Mouse (Mus musculus): ENCODE data around the gene Ddx58. TPM values are rescaled to one million over a fixed set of nuclear protein-coding genes. Genes with fewer than 3 reads are reported as not detected.

Gene Ddx58
- polyA plus RNA-seq (2016; fragmentation: Nextera tagmentation; extraction: Ambion mirVana) = 2.5 and 3.0 TPM in 2 replicates

DNA sequence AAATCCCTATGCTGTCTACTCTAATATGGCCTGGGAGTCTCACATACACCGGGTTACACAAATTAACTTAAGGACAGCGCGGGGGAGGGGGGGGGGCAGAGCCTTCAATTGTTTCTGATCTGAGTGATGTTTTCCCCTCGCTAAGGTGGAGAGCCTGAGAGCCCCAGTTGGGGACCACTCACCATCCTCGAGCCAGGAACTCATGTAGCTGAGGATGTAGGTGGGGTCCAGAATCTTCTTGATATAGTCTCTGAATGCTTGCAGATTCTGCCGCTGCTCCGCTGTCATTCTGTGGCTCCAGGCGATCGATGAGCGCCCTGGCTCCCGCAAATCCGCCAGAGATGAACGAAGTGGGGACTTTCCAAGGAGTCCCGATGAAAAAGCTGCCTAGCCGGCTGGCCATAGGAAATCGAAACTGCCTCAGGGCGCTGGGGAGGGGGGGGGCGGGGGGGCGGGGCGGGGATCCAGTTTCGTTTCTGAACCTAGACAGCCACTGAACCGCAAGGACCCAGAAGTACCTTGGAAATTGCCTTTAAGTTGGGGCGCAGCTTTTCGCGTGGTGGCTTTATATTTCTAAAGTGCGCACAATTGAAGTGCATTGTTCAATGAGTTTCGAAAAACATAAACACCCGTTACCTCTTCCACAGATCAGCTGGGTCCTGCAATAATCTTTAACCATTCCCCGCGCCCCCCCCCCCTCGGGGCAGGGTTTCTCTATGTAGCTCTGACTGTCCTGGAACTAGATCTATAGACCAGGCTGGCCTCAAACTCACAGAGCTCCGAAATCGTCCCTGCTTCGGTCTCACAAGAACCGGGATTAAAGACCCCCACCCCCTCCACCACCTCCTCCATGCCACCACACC, at the start of gene Ddx58:
TSS of gene Ddx58 (minus strand) at position 420 of the 863 bp plus-strand sequence.
- H3K9me3 ChIP-seq = no peaks in the 10 kb centered on the region
- H3K36me3 ChIP-seq (replicated peaks) = no peaks in the 10 kb centered on the region
- WGBS = 3% methylated on average over 32 of the region's 35 CpGs
- H3K27ac ChIP-seq = peak within 1 kb of the TSS; percentile 70
- peaks cover 21% of the 10 kb centered on the region for H3K4me1 ChIP-seq
- H3K4me3 ChIP-seq = peak within 1 kb of the TSS; percentile 61
- 0 out of 2 replicates have a peak, but pooled peaks cover 4% of the 10 kb centered on the region for H3K27me3 ChIP-seq (ENCODE audit: poor library complexity, severe bottlenecking)
- DNase-seq (ENCODE audit: extremely low spot score, low spot score) = peak; percentile 52

DNA sequence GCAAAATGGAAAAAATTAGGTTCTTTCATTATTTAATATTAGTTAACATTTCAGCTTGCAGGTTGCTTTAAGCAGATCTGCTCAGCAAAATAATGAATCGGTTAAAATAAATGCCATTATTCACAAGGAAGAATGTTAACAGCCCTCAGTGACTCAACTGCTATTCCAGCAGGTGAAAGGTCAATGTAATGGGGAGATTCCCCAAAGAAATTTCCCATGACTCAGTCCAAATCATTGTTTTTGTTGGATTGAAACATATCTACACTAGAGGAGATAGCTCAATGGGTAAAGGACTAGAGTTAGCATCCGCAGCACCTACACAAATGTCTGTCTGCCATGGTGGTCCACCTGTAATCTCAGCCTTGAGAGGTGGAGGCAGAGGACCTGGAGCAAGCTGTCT, 49.4 kb upstream of the Ddx58 start:
- H3K4me1 ChIP-seq = no peaks in the 10 kb centered on the region
- no peak overlapping the region for H3K4me3 ChIP-seq
- H3K27me3 ChIP-seq (ENCODE audit: poor library complexity, severe bottlenecking) = no peaks in the 10 kb centered on the region
- 88% methylated on average over 2 of the region's 2 CpGs for WGBS
- H3K27ac ChIP-seq = no peak overlapping the region
- peaks cover 16% of the 10 kb centered on the region; the same call in 1 of the 2 replicates for H3K9me3 ChIP-seq
- H3K36me3 ChIP-seq (replicated peaks) = no peaks in the 10 kb centered on the region
- DNase-seq (ENCODE audit: extremely low spot score, low spot score) = no peak

DNA sequence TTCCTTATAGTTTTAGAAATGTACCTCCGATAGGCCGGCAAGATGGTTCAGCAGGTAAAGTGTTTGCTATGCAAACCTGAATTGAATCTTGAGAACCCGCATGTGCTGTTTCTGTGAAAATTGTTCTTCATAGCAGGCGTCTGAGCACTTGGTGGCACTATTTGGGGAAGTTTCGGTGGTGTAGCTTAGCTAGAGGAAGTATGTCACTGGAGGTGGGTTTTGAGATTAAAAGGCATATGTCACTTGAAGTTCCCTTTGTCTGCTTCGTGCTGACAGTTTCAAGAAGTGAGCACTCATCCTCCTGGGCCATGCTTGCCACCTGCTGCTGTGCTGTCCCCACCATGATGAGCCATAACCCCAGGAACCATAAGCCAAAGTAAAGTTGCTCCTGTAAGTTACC, 47.8 kb upstream of the Ddx58 start:
- DNase-seq (ENCODE audit: extremely low spot score, low spot score) = no peak
- WGBS = 82% methylated on average over 6 of the region's 6 CpGs

DNA sequence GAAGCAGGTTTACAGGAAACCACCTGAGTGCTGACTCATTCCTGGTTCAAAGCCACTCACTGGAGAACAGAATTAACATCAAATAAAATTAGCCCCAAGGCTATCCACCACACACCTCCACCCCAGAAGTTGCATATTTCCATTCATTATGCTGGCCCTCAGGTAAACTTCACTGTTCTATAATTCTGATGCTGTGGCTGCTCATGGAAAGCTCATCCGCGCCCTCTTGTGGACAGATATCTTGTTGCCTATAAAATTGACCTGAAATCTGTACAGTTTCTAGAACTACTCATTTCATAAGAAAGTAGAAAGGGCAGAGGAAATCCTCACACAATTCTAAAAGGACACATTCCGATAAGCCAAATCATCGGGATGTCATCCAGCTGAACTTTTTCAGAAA, 46.0 kb upstream of the Ddx58 start:
- DNase-seq (ENCODE audit: extremely low spot score, low spot score) = peak; percentile 40
- WGBS = 27% methylated on average over 4 of the region's 4 CpGs
- Histone ChIP-seq H3K4me1 (no peaks in the 10 kb centered on the region), H3K4me3 (no peak overlapping the region), H3K9me3 (peaks cover 1% of the 10 kb centered on the region; the same call in 1 of the 2 replicates), H3K27ac (no peak overlapping the region), H3K36me3 (replicated peaks) (no peaks in the 10 kb centered on the region), H3K27me3 (ENCODE audit: poor library complexity, severe bottlenecking) (no peaks in the 10 kb centered on the region)

More for the DNA sequence above, 47.8 kb upstream of the Ddx58 start:
- Histone ChIP-seq H3K9me3 (peaks cover 13% of the 10 kb centered on the region; the same call in 1 of the 2 replicates), H3K36me3 (replicated peaks) (no peaks in the 10 kb centered on the region), H3K27me3 (ENCODE audit: poor library complexity, severe bottlenecking) (no peaks in the 10 kb centered on the region), H3K4me3 (no peak overlapping the region), H3K4me1 (no peaks in the 10 kb centered on the region), H3K27ac (no peak overlapping the region)

DNA sequence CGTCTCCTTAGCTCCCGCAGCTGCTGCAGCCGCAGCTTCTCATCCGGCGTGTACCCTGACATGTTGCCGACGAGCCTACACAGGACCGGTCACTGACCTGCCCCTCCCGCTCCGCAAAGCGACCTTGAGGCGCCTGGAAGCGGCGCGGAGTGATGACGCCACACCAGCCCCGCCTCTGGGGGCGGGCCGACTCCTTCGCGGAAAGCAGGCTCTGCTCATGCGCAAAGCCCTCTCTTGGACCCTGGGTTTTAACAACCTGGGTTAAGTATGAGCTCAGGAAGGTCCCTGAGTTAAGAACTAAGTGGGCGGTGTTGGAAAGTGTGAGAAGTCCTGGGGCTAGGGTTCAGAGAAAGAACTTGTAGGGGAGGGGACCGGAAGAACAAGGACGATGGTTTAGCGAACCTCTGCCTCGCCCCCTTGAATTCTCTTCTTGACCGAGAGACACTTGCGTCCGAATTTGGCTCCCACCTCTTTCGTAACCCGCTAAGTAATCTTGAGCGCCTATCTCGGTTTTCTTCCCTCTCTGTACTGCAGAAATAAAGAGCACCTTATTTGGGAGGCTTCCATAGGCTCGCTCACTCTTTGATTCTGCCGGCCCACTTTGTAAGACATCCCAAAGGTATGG, 39.8 kb upstream of the Ddx58 start, which contains the start of gene Ndufb6:
TSS of gene Ndufb6 (minus strand) at position 146 of the 625 bp plus-strand sequence.
- H3K4me3 ChIP-seq = peak within 1 kb of the TSS; percentile 95
- WGBS = under 1% methylated on average over 36 of the region's 36 CpGs
- peak; percentile 96 for DNase-seq (ENCODE audit: extremely low spot score, low spot score)
- H3K9me3 ChIP-seq = no peaks in the 10 kb centered on the region
- peak within 1 kb of the TSS; percentile 87 for H3K27ac ChIP-seq
- H3K27me3 ChIP-seq (ENCODE audit: poor library complexity, severe bottlenecking) = no peaks in the 10 kb centered on the region
- H3K4me1 ChIP-seq = peaks cover 21% of the 10 kb centered on the region
- peaks cover 20% of the 10 kb centered on the region for H3K36me3 ChIP-seq (replicated peaks)

DNA sequence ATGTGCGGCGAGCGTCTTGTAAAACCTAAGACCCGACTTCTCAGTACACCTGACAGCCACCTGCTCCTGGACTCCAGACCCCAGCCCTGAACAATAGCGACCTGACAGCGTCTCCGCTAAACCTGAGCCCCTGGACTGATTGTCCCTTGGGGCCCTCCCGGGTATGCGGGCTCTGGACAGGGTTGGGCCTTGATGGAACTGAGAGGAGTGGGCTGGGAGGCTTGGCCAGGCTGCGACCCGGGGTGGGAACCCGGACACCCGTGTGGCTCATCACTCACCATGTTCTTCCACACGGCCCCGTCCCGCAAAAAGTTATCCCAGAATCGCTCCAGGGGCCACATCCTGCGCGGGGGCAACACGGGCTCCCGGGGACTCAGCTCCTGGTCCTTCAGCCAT, 39.2 kb upstream of the Ddx58 start:
- Histone ChIP-seq H3K27ac (peak overlapping the region; percentile 87), H3K4me3 (peak overlapping the region; percentile 95), H3K4me1 (peaks cover 21% of the 10 kb centered on the region), H3K27me3 (ENCODE audit: poor library complexity, severe bottlenecking) (no peaks in the 10 kb centered on the region), H3K36me3 (replicated peaks) (peaks cover 23% of the 10 kb centered on the region), H3K9me3 (no peaks in the 10 kb centered on the region)
- DNase-seq (ENCODE audit: extremely low spot score, low spot score) = no peak
- WGBS = 0% methylated on average over 21 of the region's 21 CpGs

DNA sequence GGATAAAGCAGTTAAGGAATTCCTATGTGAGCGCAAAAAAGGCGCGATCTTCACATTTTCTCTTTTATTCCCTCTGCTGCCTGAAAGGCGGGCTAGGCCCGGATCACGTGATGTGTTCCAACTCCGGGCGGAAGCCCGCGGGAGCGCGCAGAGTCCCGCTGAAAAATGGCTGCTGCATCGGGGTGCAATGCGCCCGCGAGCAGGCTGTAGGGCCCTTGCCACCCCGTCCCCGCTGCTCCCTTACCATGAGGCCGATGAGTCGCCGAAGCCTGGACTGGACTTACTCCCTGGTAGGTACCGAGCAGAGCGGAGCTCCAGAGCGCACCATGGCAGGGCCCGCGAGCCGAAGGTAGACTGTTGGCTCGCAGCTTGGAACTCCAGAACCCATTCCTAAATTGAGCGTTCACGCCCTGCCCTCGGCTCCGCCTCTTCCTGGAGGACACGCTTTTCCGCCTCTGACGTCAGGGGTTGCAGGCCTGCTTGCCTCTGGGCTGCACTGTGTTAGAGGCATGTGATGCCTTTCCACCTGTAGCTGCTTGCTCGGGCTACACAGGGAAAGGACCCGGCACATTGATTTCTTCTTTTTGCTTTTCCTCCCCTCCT, 29.9 kb upstream of the Ddx58 start, which contains the start of the genes Smim27 and Topors:
TSS of gene Smim27 (plus strand) at position 150 of the 603 bp plus-strand sequence.
TSS of gene Topors (minus strand) at position 421 of the 603 bp plus-strand sequence.
- no peaks in the 10 kb centered on the region for H3K27me3 ChIP-seq (ENCODE audit: poor library complexity, severe bottlenecking)
- H3K27ac ChIP-seq = peak within 1 kb of the TSS; percentile 97
- peak within 1 kb of the TSS; percentile 76 for H3K4me3 ChIP-seq
- H3K4me1 ChIP-seq = peaks cover 35% of the 10 kb centered on the region
- WGBS = under 1% methylated on average over 38 of the region's 38 CpGs
- no peaks in the 10 kb centered on the region for H3K9me3 ChIP-seq
- peaks cover 59% of the 10 kb centered on the region for H3K36me3 ChIP-seq (replicated peaks)
- DNase-seq (ENCODE audit: extremely low spot score, low spot score) = peak; percentile 98

DNA sequence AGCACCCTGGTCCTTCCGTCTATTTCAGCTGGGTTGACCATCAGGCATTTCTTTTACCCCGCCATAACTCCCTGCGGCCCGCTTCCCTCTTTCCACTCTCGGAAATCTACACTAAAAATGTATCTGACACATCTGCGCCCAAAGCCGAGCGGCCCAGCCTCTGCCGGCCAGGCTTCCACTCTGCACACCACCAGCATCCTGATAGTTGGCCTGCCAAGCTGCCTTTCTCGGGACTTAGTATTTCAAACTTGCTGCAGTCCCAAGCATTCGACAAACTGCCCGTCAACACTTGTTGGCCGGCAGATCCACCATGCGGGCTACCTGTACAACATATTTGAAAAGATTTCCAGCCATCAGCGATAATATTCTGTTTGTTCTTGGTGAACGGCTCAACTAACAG, 29.2 kb upstream of the Ddx58 start:
- peaks cover 61% of the 10 kb centered on the region for H3K36me3 ChIP-seq (replicated peaks)
- H3K27ac ChIP-seq = peak overlapping the region; percentile 97
- under 1% methylated on average over 16 of the region's 16 CpGs for WGBS
- peak overlapping the region; percentile 76 for H3K4me3 ChIP-seq
- no peaks in the 10 kb centered on the region for H3K9me3 ChIP-seq
- peaks cover 35% of the 10 kb centered on the region for H3K4me1 ChIP-seq
- H3K27me3 ChIP-seq (ENCODE audit: poor library complexity, severe bottlenecking) = no peaks in the 10 kb centered on the region
- DNase-seq (ENCODE audit: extremely low spot score, low spot score) = no peak

DNA sequence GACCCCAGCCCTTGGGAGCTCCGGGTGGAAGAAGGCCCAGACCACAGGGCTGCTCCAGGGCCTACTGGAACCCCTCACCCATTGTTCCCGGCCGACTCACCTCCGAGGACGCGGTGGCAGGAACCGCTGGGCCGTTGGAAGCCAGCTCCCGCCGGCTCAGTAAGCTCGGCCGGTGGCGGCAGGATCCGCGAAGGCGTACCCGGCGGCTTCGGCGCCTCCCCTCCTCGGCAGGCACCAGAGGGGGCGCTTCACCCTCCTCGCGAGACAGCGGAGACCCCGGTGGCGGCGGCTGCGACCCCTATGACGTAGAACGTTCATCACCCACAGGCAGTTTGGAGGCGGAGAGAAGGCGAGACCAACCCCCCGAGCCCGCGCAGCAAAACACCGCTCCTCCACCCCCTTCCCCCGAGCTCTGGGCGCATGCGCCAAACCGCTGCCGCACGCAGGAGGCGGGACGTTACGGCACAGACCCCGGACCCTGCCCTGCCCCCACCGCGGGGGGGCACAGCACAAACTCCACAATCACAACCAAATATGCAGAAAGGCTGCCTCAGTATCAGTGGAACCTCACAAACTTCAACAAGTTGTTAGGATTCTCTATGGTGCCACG, 28.7 kb upstream of the Ddx58 start:
- DNase-seq (ENCODE audit: extremely low spot score, low spot score) = peak; percentile 95
- under 1% methylated on average over 50 of the region's 50 CpGs for WGBS
- H3K4me3 ChIP-seq = peak overlapping the region; percentile 76
- peaks cover 35% of the 10 kb centered on the region for H3K4me1 ChIP-seq
- no peaks in the 10 kb centered on the region for H3K27me3 ChIP-seq (ENCODE audit: poor library complexity, severe bottlenecking)
- peaks cover 61% of the 10 kb centered on the region for H3K36me3 ChIP-seq (replicated peaks)
- peak overlapping the region; percentile 97 for H3K27ac ChIP-seq
- H3K9me3 ChIP-seq = no peaks in the 10 kb centered on the region

DNA sequence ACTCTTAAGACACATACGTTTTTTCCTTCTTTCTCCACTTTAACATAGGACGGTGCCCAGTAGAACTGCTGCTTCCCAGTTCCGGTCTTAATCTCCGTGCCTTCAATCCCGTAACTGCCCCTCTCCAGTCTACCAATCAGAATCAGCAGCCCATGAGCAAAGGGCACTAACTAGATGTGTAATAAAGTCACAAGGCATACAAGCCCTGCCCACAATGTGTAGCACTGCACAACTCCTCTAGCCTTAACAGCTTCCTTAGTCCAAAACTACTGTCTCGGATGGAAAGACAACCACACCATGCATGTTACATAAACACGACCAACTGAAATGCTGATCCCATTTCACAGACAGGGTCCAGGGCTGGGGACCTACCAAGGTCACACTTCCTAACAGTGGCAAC, 28.1 kb upstream of the Ddx58 start:
- WGBS = 75% methylated on average over 7 of the region's 7 CpGs
- Histone ChIP-seq H3K4me3 (peak overlapping the region; percentile 76), H3K9me3 (no peaks in the 10 kb centered on the region), H3K36me3 (replicated peaks) (peaks cover 66% of the 10 kb centered on the region), H3K4me1 (peaks cover 35% of the 10 kb centered on the region), H3K27ac (peak overlapping the region; percentile 97), H3K27me3 (ENCODE audit: poor library complexity, severe bottlenecking) (no peaks in the 10 kb centered on the region)
- DNase-seq (ENCODE audit: extremely low spot score, low spot score) = no peak

DNA sequence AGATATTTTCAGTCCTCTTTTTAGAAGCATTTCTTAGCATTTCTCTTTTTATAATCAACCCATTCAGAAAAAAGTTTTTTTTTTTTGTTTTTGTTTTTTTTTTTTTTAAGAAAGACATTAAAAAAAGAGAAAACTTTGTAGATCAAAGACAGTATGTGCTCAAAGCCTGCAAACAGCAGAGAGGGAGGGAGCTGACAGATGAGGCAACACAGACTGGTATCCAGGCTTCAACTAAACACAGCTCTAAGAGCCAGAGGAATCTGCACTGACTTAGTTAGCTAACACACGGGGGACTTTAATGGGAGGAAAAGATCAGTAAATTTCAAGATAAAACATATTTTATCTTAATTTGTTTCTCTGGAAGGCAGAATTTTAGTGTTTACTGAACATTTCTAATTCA, 24.7 kb upstream of the Ddx58 start:
- H3K9me3 ChIP-seq = no peaks in the 10 kb centered on the region
- no peak for DNase-seq (ENCODE audit: extremely low spot score, low spot score)
- no peak overlapping the region for H3K27ac ChIP-seq
- peaks cover 30% of the 10 kb centered on the region for H3K4me1 ChIP-seq
- no peaks in the 10 kb centered on the region for H3K27me3 ChIP-seq (ENCODE audit: poor library complexity, severe bottlenecking)
- 93% methylated on average over 1 of the region's 1 CpGs for WGBS
- H3K36me3 ChIP-seq (replicated peaks) = peaks cover 88% of the 10 kb centered on the region
- H3K4me3 ChIP-seq = no peak overlapping the region

DNA sequence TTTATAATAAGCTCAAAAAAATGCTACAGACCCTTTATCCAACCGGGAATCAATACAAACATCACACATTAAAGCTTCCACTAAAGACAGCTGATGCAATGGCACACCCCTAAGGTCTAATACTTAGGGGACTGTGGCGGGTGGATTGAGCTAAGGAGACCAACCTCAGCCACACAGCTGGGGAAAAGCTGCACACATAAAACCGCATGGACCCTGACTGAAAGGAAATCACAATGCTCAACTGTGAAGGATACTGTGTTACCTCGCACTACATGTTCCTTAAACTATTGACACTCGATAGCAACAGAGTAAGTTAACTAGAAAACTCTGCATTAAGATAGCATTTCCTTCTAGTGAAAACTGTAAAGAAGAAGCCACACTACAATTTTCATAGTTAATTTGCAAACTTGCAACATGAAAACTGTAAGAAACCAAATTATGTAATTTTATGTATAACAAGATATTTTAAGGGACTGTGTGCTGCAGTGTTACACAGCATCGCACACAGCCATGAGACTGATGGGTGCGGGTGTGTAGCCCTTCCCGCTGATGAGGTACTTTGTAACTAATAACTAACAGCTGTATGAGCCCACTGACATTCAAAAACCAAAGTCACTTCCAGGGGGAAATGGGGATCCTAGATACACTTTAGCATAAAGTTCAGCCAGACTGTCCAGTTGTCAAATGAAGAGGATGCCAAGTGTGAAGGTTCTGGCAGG, 14.9 kb upstream of the Ddx58 start:
- Histone ChIP-seq H3K4me1 (no peaks in the 10 kb centered on the region), H3K36me3 (replicated peaks) (peaks cover 27% of the 10 kb centered on the region), H3K9me3 (no peaks in the 10 kb centered on the region), H3K27ac (no peak overlapping the region), H3K27me3 (ENCODE audit: poor library complexity, severe bottlenecking) (no peaks in the 10 kb centered on the region), H3K4me3 (no peak overlapping the region)
- no peak for DNase-seq (ENCODE audit: extremely low spot score, low spot score)
- 91% methylated on average over 8 of the region's 8 CpGs for WGBS
